Mouse (Mus musculus): Measurements from ENCODE around the gene Socs2.

DNA sequence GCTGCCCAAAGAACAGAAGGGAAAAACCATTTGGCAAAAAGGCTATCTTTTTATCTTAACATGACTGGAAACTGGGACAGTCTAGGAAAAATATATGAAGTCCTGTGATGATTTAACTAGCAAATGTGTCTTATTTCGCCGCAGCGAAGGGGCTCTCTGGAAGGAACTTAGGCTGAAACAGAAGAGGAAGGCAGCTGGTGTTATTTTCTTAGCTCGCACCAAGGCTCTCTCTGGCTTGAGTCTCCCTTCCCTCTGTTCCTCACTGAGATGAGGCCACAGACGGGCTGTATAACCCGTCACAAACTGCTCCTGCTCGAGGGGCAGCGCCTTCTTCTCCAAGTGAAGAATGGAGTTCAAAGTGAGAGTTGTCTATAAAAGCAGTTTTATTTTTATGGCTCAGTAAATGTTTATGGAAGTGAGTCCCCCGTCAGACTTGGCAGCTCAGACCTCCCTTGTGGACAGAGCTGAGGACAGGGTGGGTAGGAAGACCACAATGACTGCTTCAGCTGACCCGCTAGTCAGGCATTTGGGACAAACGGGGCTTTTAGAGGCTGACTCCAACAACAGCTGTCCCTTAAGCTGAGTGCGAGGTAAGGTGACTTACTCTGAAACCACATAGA is 9.3 kb downstream of the Socs2 start:
- TF ChIP-seq CTCF (IDR thresholded peaks at IDR 0.05; ENCODE audit: extremely low read depth, insufficient read depth, low read length) (no peak), POLR2A (IDR thresholded peaks at IDR 0.05; ENCODE audit: extremely low read depth, insufficient read depth, low read length) (no peak)
